Mouse (Mus musculus) left cerebral cortex, postnatal 36 days (tissue): ENCODE data around the gene Serbp1. TPM values are rescaled to one million over a fixed set of nuclear protein-coding genes. Genes with fewer than 3 reads are reported as not detected.

Source experiments
- total RNA-seq, 2 experiments: library from RNA; stranded (reverse); gene quantifications; 2 replicates each; pipeline ENCODE4 v1.2.3; 2021

Gene Serbp1
- total RNA-seq, 2 experiments from 2014 or later, result 194 to 206 TPM

Other genes with a start within 250 kb of the Serbp1 start
- gene Gadd45a, start 200.7 kb upstream of the Serbp1 start, total RNA-seq, result 10 to 100 TPM in 1 of 2 experiments, 1 to 10 TPM in 1; 7.2 to 10.5 TPM
- under 1 TPM; 0.18 to 0.35 TPM for gene Il12rb2, start 138.0 kb downstream of the Serbp1 start, total RNA-seq